Mouse (Mus musculus) A20 (cell line): ENCODE measurements around the gene Med21.

Source experiments
- DNase-seq: peaks from one replicate; pipeline ENCODE4 v3.0.0-alpha.2; 2011; ENCODE audit warnings: low read depth, low spot score

The Med21 gene

DNA sequence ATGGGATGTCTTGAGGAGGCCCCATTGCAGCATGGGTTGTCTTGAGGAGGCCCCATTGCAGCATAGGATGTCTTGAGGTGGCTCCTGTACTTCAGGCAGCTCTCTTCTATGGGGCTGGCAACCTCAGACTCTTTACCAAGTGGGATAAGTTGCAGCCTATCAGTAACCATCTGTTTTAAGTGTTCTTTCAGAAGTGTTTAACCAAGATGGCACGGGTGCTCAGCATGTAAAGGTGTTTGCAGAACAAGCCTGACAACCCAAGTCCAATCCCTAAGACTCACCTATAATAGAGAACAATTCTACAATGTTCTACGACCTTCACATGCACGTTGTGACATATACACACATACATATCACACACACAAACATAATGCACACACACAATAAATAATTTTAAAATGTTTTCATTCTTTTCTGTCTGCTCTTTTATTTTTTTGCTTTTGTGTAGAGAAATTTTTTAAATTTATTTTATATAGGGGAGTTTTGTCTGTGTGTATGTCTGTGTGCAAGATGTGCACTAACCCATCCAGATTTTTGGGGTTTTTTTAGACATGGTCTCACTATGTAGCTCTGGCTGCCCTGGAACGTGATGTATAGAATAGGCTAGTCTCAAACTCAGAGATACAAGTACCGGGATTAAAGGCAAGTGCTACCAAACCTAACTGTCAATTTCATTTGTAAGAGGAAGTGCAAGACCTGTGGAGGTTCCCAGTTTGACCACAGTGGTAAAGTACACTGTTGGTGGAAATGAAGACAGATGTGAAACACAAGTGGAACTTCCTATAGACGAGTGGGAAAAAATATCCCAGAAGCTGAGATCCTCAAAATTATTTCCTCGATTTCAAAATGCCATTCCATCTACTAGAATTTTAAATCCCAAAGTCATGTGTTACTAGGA is 2.0 kb upstream of the Med21 start:
- peak; percentile 26 for DNase-seq

DNA sequence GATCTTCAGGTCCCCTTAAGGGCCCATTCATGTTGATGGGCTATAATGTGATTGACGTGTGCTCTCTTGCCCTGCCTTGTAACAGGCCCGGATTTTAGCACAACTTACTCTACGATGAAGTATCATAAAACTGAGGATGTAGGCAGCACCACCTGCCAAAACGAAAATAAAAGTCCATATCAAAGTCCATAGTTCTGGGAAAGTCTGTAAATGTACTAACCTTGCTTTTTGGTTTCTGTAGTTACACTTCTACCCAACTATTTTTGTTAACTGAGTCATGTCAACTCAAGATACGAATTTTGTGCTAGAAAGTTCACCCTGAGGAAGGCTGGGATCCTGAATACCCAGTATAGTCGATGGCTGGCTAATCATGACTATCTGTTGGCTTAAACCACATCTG is 1.4 kb upstream of the Med21 start:
- no peak for DNase-seq

DNA sequence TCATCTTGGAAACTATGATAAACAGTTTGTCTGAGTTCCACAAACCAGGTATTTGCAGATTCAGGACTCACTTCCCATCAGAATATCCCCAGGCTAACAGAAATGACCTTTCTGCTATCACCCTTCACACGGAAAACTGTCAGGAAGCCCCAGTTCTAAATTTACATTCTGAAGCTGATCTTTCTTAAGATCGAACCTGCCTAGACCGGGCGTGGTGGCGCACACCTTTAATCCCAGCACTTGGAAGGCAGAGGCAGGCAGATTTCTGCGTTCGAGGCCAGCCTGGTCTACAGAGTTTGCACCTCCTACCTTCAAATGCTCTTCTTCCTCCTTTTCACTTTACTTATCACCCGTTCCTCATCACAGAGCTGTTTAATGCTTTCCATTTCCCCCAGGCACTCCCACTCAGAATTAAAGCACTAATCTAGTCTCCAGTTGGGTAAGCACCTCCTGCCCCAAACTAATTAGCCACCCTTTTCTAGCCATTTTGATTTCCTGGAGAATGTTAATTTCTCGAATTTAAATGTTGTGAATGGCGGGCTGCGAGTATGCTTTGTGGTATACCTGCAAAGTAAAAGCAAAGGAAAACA is 631 bp upstream of the Med21 start:
- DNase-seq: no peak

DNA sequence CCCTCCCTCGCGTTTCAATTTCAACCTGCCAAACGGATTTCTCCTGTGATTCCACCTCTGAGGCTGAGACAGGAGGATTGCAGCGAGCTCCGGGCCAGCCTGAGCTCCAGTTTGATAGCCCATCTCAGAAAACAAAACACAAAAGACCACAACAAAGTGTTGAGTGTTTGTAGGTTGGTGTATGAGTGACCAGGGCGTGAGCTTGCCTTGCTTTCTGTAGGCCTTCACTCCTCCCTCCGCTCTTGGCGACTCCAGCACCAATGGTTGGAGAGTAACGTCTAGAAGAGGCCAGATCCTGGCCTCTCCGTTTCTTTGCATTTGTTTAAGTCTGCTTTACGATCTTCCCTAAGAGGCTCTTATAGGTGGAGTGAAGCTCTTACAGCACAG is 830 bp downstream of the Med21 start:
- DNase-seq: no peak

GRCm38 (mm10) chr6:146650013-146650412 is 7.7 kb downstream of the Med21 start:
- no peak for DNase-seq

- no peak for DNase-seq
These were observed 9.1 kb downstream of the Med21 start for GRCm38 (mm10) chr6:146651431-146651830.

GRCm38 (mm10) chr6:146653197-146653596 is 10.8 kb downstream of the Med21 start:
- DNase-seq: no peak

DNA sequence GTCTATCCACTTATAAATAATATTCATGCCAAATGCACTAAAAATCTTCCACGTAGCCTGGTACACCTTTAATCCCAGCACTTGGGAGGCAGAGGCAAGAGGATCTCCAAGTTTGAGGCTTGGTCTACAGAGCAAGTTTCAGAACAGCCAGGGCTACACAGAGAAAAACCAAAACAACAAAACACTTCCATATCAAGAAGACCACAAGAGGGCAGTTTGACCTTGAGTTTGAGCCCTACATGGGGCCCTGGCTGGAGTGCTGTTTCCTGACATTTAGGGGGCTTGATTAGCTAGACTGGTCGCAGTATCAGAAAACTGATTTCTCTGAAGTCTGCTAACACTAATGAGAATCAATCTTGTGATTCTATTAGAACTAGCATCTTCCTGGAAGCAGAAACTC is 18.2 kb downstream of the Med21 start:
- peak; percentile 62 for DNase-seq

- DNase-seq: no peak
These were observed 19.3 kb downstream of the Med21 start for GRCm38 (mm10) chr6:146661655-146662054.

DNA sequence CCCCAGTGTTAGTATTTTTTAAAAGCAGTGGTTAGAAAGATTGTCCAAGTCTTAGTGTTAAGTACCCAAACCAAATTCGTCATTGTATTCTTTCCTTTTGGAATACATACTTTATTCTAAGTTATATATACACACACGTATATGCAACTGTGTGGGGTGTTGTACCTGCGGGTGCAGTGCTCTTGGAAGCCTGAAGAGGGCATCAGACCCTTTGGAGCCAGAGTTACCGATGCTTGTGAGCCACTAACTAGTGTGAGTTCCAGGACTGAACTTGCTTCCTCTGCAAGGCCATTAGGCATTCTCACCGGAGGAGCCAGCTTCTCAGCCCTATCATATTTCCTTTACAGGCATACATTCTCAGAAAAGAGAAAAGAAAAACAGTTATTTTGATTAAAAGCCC is 20.3 kb downstream of the Med21 start:
- DNase-seq: peak; percentile 69

GRCm38 (mm10) chr6:146664116-146664515 is 21.8 kb downstream of the Med21 start:
- DNase-seq: no peak

GRCm38 (mm10) chr6:146664917-146665316 is 22.6 kb downstream of the Med21 start:
- DNase-seq: no peak

- DNase-seq: no peak
These were observed 23.1 kb downstream of the Med21 start for GRCm38 (mm10) chr6:146665408-146665807.

DNA sequence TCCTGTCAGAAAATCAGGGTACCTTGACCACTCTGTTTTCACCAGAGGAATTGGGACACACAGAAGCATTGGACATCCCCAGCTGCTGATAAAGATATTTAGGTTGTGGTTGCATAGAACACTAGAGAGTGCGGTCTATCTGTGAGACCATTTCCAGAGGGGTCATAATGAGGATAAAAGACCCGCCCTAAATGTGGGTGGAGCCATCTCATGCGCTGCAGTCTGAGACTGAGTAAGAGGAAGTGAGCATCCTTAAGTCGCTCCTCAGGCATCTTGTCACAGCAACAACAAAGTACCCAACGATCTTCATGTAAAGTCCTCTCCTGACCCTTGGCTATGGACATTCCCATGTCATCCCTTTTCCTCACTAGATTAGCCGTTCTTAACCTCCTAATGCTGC is 24.5 kb downstream of the Med21 start:
- DNase-seq: no peak

GRCm38 (mm10) chr6:146668606-146669005 is 26.3 kb downstream of the Med21 start:
- DNase-seq: no peak

DNA sequence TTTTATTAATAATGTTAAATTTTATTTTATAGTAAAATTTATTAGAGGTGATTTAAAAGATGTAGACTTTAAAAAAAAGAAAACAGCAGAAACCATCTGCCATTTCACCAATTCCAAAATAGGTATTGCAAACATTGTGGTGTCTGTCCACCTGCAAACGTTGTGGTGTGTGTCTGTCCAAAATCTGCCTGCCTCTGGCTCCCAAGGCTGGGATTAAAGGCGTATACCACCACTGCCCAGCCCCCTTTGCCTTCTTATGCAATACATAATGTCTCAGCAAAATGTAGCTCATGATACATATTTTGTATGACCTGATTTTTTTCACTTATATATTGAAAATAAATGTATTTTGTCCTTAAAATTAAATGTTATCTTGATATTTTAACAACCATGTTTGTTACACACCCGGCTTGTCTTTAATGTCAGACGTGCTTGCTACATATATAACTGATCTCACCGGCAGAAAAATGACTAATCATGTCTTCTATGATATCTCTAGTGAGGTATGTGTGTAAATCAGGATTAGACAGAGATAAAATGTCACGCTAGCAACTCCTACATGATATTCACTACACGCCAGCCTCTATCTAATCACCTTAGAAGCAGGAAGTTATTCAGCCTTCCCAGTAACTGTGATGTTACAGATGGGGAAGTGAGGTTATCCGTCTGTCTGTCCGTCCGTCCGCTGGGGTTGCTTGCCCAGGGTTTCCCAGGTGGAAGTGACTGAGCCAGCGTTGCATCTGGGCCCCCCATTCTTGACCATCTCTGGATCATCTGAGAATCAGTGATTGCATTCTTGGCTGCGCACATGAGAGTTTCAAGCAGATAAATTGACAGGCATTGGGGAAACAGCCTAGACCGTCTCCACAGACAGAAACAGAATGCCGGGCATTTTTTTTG is 28.9 kb downstream of the Med21 start:
- no peak for DNase-seq

GRCm38 (mm10) chr6:146672106-146672505 is 29.8 kb downstream of the Med21 start:
- no peak for DNase-seq

DNA sequence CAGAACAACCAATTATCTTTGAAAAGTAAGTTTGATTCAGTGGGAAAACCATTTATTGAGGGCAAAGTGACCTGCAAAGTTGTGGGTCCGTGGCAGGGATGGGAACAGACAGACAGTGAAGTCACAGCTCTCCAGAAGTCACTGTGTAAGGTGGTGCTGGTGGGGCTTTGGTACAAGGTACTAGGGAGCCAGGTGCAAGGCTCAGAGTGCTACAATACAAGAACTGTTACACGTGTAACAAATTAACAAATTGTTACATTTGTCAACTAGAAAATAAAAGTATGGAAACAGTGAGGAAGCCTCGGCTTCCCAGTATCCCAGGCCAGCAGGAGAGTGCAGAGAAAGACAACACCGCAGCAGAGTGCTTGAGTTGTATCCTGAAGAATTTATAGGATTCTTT is 31.3 kb downstream of the Med21 start:
- DNase-seq: no peak

DNA sequence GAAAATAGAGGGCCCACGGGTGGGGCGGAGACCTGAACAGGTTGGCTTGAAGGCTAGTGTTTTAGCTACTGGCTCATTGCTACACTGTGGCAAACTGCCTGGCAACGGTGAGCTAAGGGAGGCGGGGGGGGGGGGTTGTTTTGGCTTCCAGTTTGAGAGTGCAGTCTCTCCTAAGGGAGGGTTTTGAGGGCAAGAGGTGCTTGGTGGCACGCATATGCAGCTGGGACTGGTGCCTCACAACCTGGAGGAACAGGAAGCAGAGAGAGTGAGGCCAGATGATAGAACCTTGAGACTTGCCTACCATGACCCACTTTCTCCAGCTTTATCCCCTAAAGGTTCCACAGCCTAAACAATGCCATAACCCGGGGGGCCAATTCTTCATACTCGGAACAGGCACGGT is 32.1 kb downstream of the Med21 start:
- DNase-seq: peak; percentile 37

- DNase-seq: peak; percentile 70
These were observed 32.7 kb downstream of the Med21 start for GRCm38 (mm10) chr6:146674881-146675536.

DNA sequence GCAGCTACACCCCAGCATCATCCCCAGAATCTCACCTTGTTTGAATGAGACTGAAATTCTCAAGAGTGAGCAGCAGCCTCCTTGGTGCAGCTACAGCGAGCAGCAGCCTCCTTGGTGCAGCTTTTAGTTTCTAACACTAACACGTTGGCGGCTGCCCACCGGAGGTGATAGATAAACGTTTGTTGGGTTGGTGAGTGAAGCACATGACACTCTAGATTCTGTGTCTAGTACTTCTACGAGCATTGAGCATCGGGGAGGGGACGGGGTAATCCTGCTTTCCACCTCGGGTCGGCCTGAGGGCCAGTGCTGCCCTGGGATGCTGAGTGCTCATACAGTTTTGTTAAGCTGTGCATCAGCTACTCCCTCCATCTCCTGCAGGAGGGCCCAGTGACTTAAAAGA is 34.6 kb downstream of the Med21 start:
- no peak for DNase-seq
